Mouse (Mus musculus) megakaryocyte, embryonic 14.5 days (primary cell): Measurements from ENCODE around the gene Gm21094. TPM values are rescaled to one million over a fixed set of nuclear protein-coding genes. Genes with fewer than 3 reads are reported as not detected.
"Not testable (repeated sequence)": the region's sequence is repeated elsewhere in the genome, so short reads cannot be mapped to it uniquely, and the experiment has no call there.

Experiments
- H3K27me3 ChIP-seq: replicated peaks from 2 replicates; pipeline ENCODE3; 2012; ENCODE audit warnings: inconsistent platforms
- H3K36me3 ChIP-seq: replicated peaks from 2 replicates; pipeline ENCODE3; 2012; ENCODE audit warnings: low read length, inconsistent platforms, mixed read lengths
- H3K4me1 ChIP-seq: 2 replicates; pipeline ENCODE4 v1.6.1; 2012; ENCODE audit warnings: inconsistent platforms
- H3K4me3 ChIP-seq: replicated peaks from 2 replicates; pipeline ENCODE3; 2012; ENCODE audit warnings: moderate library complexity, mild to moderate bottlenecking, inconsistent platforms
- H3K9me3 ChIP-seq: 2 replicates; pipeline ENCODE4 v1.6.1; 2012; ENCODE audit warnings: inconsistent platforms
- polyA plus RNA-seq: library from polyadenylated mRNA; stranded (reverse); fragments of >175 nt; gene quantifications from 2 replicates; pipeline ENCODE4 v1.2.3, GENCODE M21; 2012; ENCODE audit warnings: low replicate concordance; ENCODE audit not compliant: insufficient read depth

Gene Gm21094
- not detected in 2 replicates for polyA plus RNA-seq

DNA sequence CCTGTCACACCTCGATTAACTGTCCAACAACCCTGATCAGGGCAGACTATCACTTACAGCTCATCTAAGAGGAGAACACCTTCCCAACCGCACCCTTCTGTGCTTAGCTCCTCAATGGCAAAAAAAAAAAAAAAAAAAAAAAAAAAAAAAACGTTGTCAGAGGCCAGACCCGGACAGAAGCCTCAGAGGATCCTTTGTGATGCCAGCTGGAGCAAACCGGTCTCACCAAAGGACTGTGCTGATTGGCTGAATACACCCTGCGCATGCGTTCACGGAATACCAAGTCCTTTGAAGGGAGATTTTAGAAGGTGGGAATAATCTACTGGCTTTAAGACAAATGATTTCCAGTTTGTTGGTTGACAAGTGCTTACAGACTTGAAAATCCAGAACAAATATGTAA lies at the start of gene Gm21094:
TSS of gene Gm21094 (minus strand) at position 101 of the 400 bp plus-strand sequence.
- H3K36me3 ChIP-seq, H3K4me1 ChIP-seq, H3K4me3 ChIP-seq, H3K27me3 ChIP-seq, H3K9me3 ChIP-seq: not testable (repeated sequence)
